15 mouse cellular contexts compared by ENCODE assay signal in genomic region chr2:50755616-50756450, GRCm38 (mm10).
A peak's percentile ranks its signal among the peaks of the same experiment; 100 is the strongest.
DNase-seq lines count a peak whose midpoint lies in the region; ATAC-seq and TF ChIP-seq lines count a peak whose summit lies in the region.
"Had no signal": no experiment of that assay in that cellular context is flagged by ENCODE, and none has a peak within 500 bp of the region (broad histone marks: within the 10 kb centered on the region; RNA-seq: fewer than 3 reads in every experiment).

No protein-coding gene starts in this region.

- H3K79me2 ChIP-seq in CH12.LX (replicated peaks; ENCODE audit: control insufficient read depth, extremely low read depth, insufficient read depth, poor library complexity, severe bottlenecking), result no peaks in the 10 kb centered on the region

- WGBS in hindbrain, embryonic 12.5 days, result 17% methylated on average over 9 of the region's 9 CpGs
- 10% methylated on average over 9 of the region's 9 CpGs for whole genome bisulfite sequencing in midbrain, embryonic 13.5 days

- TF ChIP-seq CTCF in CH12.LX (conservative IDR thresholded peaks at IDR 0.05 in 1 of 2, IDR thresholded peaks at IDR 0.05 in 1 of 2; ENCODE audit: low read depth in 2 of 2, low read length in 2 of 2), result no peak

- no peak for TF ChIP-seq EP300 in CH12.LX (IDR thresholded peaks at IDR 0.05; ENCODE audit: low read length)

- peak overlapping the region; percentile 36; the same call in 1 of the 2 replicates for H3K4me2 ChIP-seq in CH12.LX (ENCODE audit: insufficient read depth, low read depth, poor library complexity, severe bottlenecking)
- H3K4me2 ChIP-seq in hindbrain, embryonic 12.5 days (replicated peaks), result peak overlapping the region; percentile 13; the same call in 1 of the 2 replicates
- peak overlapping the region; percentile 0; the same call in 1 of the 2 replicates for H3K4me2 ChIP-seq in midbrain, embryonic 13.5 days (replicated peaks)
- H3K4me2 ChIP-seq: lung, embryonic 15.5 days had no signal

- no peak overlapping the region for H3K9ac ChIP-seq in CH12.LX (ENCODE audit: insufficient read depth, low read depth)
- H3K9ac ChIP-seq in hindbrain, embryonic 12.5 days, result no peak overlapping the region
- no peak overlapping the region for H3K9ac ChIP-seq in midbrain, embryonic 13.5 days (replicated peaks)
- H3K9ac ChIP-seq: lung, embryonic 15.5 days had no signal

- TF ChIP-seq RAD21 in CH12.LX (IDR thresholded peaks at IDR 0.05; ENCODE audit: low read depth, low read length), result no peak

- in situ Hi-C loops in CH12.LX (cut with MboI; ENCODE audit: low pct_ligation_motif_present, low pct_unique_long_range_greater_than_20kb, low sequenced_read_pairs), result no loop called here

- peak; percentile 88 for ATAC-seq in hindbrain, embryonic 12.5 days (ENCODE audit: low FRiP score)
- ATAC-seq in midbrain, embryonic 13.5 days, result peak; percentile 77
- ATAC-seq: activated CD4-positive, CD25-positive, alpha-beta regulatory T cell, adult 4 months had no signal

- no peak overlapping the region for H3K27ac ChIP-seq in CH12.LX (ENCODE audit: insufficient read depth, low read depth)
- peak overlapping the region; percentile 70 for H3K27ac ChIP-seq in hindbrain, embryonic 12.5 days
- H3K27ac ChIP-seq in midbrain, embryonic 13.5 days, result peak overlapping the region; percentile 78
- H3K27ac ChIP-seq: layer of hippocampus, adult 2 months; lung, embryonic 15.5 days had no signal

- H3K9me3 ChIP-seq in CH12.LX (replicated peaks; ENCODE audit: low read length), result no peaks in the 10 kb centered on the region
- H3K9me3 ChIP-seq in hindbrain, embryonic 12.5 days (replicated peaks), result no peaks in the 10 kb centered on the region
- H3K9me3 ChIP-seq in midbrain, embryonic 13.5 days, result no peaks in the 10 kb centered on the region
- H3K9me3 ChIP-seq: lung, embryonic 15.5 days had no signal

- no peaks in the 10 kb centered on the region for H3K36me3 ChIP-seq in CH12.LX (replicated peaks in 1 of 2; ENCODE audit: control insufficient read depth in 1 of 2, insufficient read depth in 1 of 2, low read length in 1 of 2)
- H3K36me3 ChIP-seq in hindbrain, embryonic 12.5 days, result no peaks in the 10 kb centered on the region
- no peaks in the 10 kb centered on the region for H3K36me3 ChIP-seq in midbrain, embryonic 13.5 days
- H3K36me3 ChIP-seq: lung, embryonic 15.5 days had no signal

- H3K27me3 ChIP-seq in CH12.LX (replicated peaks), result no peaks in the 10 kb centered on the region
- no peaks in the 10 kb centered on the region for H3K27me3 ChIP-seq in hindbrain, embryonic 12.5 days
- H3K27me3 ChIP-seq in midbrain, embryonic 13.5 days, result no peaks in the 10 kb centered on the region
- H3K27me3 ChIP-seq: lung, embryonic 15.5 days had no signal

- peak; percentile 24 for DNase-seq in CH12.LX (ENCODE audit: extremely low read depth)
- DNase-seq in embryo, embryonic 10 days (ENCODE audit: low spot score), result peak; percentile 23
- DNase-seq in urinary bladder, postnatal 14 days (ENCODE audit: low spot score), result no peak
- no peak for DNase-seq in adrenal gland, adult 18-20 months (ENCODE audit: low spot score in 2 of 2)
- no peak for DNase-seq in adrenal gland, adult 8-10 months
- DNase-seq in cerebellum, adult 8-10 months, result no peak
- DNase-seq: B cell, adult 2 months; cerebellum, adult 18-20 months; gastrocnemius, postnatal 14 days; kidney, adult 9 months had no signal

- dilution Hi-C loops in CH12.LX (cut with MboI; ENCODE audit: extremely low pct_ligation_motif_present, extremely low pct_unique_long_range_greater_than_20kb, low sequenced_read_pairs), result no loop called here

- TF ChIP-seq POLR2A in CH12.LX (IDR thresholded peaks at IDR 0.05; ENCODE audit: low read depth, low read length), result no peak

- no peak overlapping the region for H3K4me3 ChIP-seq in CH12.LX (replicated peaks in 1 of 3; ENCODE audit: low read depth in 2 of 3, low read length in 2 of 3, poor library complexity in 1 of 3)
- H3K4me3 ChIP-seq in hindbrain, embryonic 12.5 days, result no peak overlapping the region
- no peak overlapping the region for H3K4me3 ChIP-seq in midbrain, embryonic 13.5 days (replicated peaks)
- H3K4me3 ChIP-seq: layer of hippocampus, adult 2 months; lung, embryonic 15.5 days had no signal

- peaks cover 0 to 16% of the 10 kb centered on the region in 2 experiments; a peak in 3 of 4 replicates for H3K4me1 ChIP-seq in CH12.LX (ENCODE audit: control insufficient read depth in 1 of 2, insufficient read depth in 2 of 2)
- peaks cover 11% of the 10 kb centered on the region; the same call in 1 of the 2 replicates for H3K4me1 ChIP-seq in hindbrain, embryonic 12.5 days
- peaks cover 21% of the 10 kb centered on the region for H3K4me1 ChIP-seq in midbrain, embryonic 13.5 days (replicated peaks)
- H3K4me1 ChIP-seq: lung, embryonic 15.5 days had no signal

TF ChIP-seq in CH12.LX, 34 proteins besides CTCF, POLR2A, EP300 and RAD21:
- TF ChIP-seq BHLHE40 (IDR thresholded peaks at IDR 0.05; ENCODE audit: low read depth, low read length) (peak; percentile 15; the same call in 1 of the 2 replicates), JUN (IDR thresholded peaks at IDR 0.05; ENCODE audit: insufficient read depth, low read depth, low read length) (no peak), MEF2A (IDR thresholded peaks at IDR 0.05; ENCODE audit: borderline replicate concordance, low read depth, low read length) (no peak), RCOR1 (conservative IDR thresholded peaks at IDR 0.05; ENCODE audit: low read depth, low read length) (no peak)

Comparison
In these comparisons a context has a peak if more than half of its experiments do, and no peak if none do; other contexts are left out.
1. DNase-seq: peak in CH12.LX (single experiment) and embryo, embryonic 10 days (single experiment); none in urinary bladder, postnatal 14 days (single experiment), adrenal gland, adult 18-20 months (0 of 2), adrenal gland, adult 8-10 months (single experiment) and cerebellum, adult 8-10 months (single experiment).
2. Peak in every context shown above with its lines, with median percentiles within 50 percentile points of each other: H3K4me2 ChIP-seq.